Mouse (Mus musculus) kidney, postnatal 0 days (tissue): ENCODE results near the gene Mob3b. TPM values are rescaled to one million over a fixed set of nuclear protein-coding genes. Genes with fewer than 3 reads are reported as not detected.

Experiments
- ATAC-seq: fragments of 200-750 bp; cut with Nextera tagmentation; replicated peaks from 2 replicates; pipeline ENCODE4 v1.8.0; 2017; ENCODE audit warnings: low read depth, moderate number of reproducible peaks, moderate TSS enrichment, moderate library complexity; ENCODE audit not compliant: low FRiP score
- DNase-seq: peaks from one replicate; pipeline ENCODE4 v3.0.0-alpha.2; 2016; ENCODE audit warnings: low spot score
- H3K27ac ChIP-seq: fragments of 300-500 bp; sonication (generic); 2 replicates; pipeline ENCODE4 v1.5.1; 2014; ENCODE audit warnings: mild to moderate bottlenecking
- H3K27me3 ChIP-seq: fragments of 300-500 bp; sonication (generic); 2 replicates; pipeline ENCODE4 v1.6.1; 2014; ENCODE audit warnings: low read length, mixed read lengths; ENCODE audit not compliant: insufficient read depth
- H3K36me3 ChIP-seq: fragments of 300-500 bp; sonication (generic); 2 replicates; pipeline ENCODE4 v1.6.1; 2014; ENCODE audit warnings: low read length, mixed read lengths; ENCODE audit not compliant: insufficient read depth
- H3K4me1 ChIP-seq: fragments of 300-500 bp; sonication (generic); replicated peaks from 2 replicates; pipeline ENCODE4 v1.6.1; 2014; ENCODE audit warnings: antibody characterized with exemption, low read length, mixed read lengths; ENCODE audit not compliant: insufficient read depth
- H3K4me2 ChIP-seq: fragments of 300-500 bp; sonication (generic); 2 replicates; pipeline ENCODE4 v1.6.1; 2014; ENCODE audit warnings: mild to moderate bottlenecking, low read length, moderate library complexity, mixed read lengths
- H3K4me3 ChIP-seq: fragments of 300-500 bp; sonication (generic); replicated peaks from 2 replicates; pipeline ENCODE4 v1.5.1; 2014; ENCODE audit warnings: low read depth, low read length
- H3K9ac ChIP-seq: fragments of 300-500 bp; sonication (generic); 2 replicates; pipeline ENCODE4 v1.6.1; 2014; ENCODE audit warnings: low read depth, low read length
- H3K9me3 ChIP-seq: fragments of 300-500 bp; sonication (generic); replicated peaks from 2 replicates; pipeline ENCODE4 v1.6.1; 2016; ENCODE audit warnings: low read length, inconsistent platforms, mixed read lengths
- CTCF ChIP-seq: IDR thresholded peaks from 2 replicates; pipeline ENCODE4 v1.5.1; 2016; ENCODE audit warnings: antibody characterized with exemption, low read depth, mild to moderate bottlenecking, moderate library complexity
- WGBS: fragments of 180-500 bp; shearing (Covaris S2); extraction: QIAGEN DNeasy Blood & Tissue Kit; methylation state at CpG from one replicate; pipeline ENCODE4 v1.1.7; 2014; 5-methylcytosine and 5-hydroxymethylcytosine counted together
- polyA plus RNA-seq: library from polyadenylated mRNA; unstranded; fragments of >200 nt; fragmentation: Nextera tagmentation; extraction: Ambion mirVana; gene quantifications from 2 replicates; pipeline ENCODE4 v1.2.1, GENCODE M21; 2015

The Mob3b gene
- polyA plus RNA-seq, 1 experiment from 2014 or later: 13.1 TPM

DNA sequence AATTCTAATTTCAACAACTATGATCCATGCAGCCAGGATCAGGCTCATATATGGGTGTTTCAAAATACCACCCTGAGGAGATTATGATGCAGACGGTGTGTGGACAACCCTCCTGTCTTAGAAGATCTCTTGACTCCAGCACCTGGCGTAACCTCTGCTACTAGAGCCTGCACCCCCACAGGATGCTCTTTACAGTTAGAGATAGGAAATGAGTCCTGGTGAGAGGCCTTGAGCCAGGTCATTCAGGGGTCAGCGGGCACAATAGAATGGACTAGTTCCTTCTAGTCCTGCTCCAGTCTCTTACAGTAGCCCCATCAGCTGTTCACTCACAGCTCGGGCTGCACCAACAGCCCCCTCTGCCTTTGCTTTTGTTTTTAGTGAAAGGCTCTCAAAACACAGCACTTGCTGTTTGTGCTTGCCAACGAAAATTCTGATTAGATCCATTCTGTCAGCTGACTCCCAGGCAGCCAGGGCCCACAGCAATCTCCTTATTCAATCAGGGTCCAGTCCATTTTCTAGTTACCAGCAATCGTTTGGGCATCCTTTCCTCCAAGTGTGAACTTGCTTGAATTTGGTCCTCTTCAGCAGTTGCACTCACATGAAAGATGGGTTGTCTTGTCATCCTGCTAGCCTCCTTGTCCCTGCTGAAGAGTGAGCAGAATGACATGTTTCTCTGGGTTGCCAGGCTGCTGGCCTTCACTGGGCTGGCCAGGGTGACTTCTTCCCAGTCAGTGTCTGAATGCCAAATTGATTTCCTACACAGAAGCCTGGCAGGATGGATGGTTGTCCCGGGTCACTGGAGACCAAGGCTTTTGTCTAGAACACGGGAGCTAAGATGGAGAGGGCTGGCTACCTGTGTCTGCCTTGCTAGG, 175.7 kb downstream of the Mob3b start:
- no peaks in the 10 kb centered on the region for H3K36me3 ChIP-seq
- WGBS: 62% methylated on average over 8 of the region's 8 CpGs
- no peak for DNase-seq
- no peak overlapping the region for H3K4me2 ChIP-seq
- no peak overlapping the region for H3K9ac ChIP-seq
- no peaks in the 10 kb centered on the region for H3K9me3 ChIP-seq
- H3K4me3 ChIP-seq: no peak overlapping the region
- no peak overlapping the region for H3K27ac ChIP-seq
- ATAC-seq: no peak
- no peaks in the 10 kb centered on the region for H3K27me3 ChIP-seq
- H3K4me1 ChIP-seq: 0 out of 2 replicates have a peak, but pooled peaks cover 4% of the 10 kb centered on the region
- no peak for TF ChIP-seq CTCF

- no peaks in the 10 kb centered on the region for H3K36me3 ChIP-seq
- no peak overlapping the region for H3K4me3 ChIP-seq
- no peaks in the 10 kb centered on the region for H3K27me3 ChIP-seq
- DNase-seq: no peak
- no peak overlapping the region for H3K27ac ChIP-seq
- no peaks in the 10 kb centered on the region for H3K9me3 ChIP-seq
- no peak overlapping the region for H3K4me2 ChIP-seq
- H3K9ac ChIP-seq: no peak overlapping the region
- 75% methylated on average over 8 of the region's 8 CpGs for WGBS
- ATAC-seq: no peak
- no peak for TF ChIP-seq CTCF
- 0 out of 2 replicates have a peak, but pooled peaks cover 4% of the 10 kb centered on the region for H3K4me1 ChIP-seq
These were observed 176.7 kb downstream of the Mob3b start for GRCm38 (mm10) chr4:34980461-34981039.

- H3K27ac ChIP-seq: no peak overlapping the region
- no peaks in the 10 kb centered on the region for H3K4me1 ChIP-seq
- H3K9me3 ChIP-seq: no peaks in the 10 kb centered on the region
- no peak overlapping the region for H3K4me2 ChIP-seq
- H3K9ac ChIP-seq: no peak overlapping the region
- no peaks in the 10 kb centered on the region for H3K27me3 ChIP-seq
- no peaks in the 10 kb centered on the region for H3K36me3 ChIP-seq
- no peak for ATAC-seq
- WGBS: 80% methylated on average over 4 of the region's 4 CpGs
- H3K4me3 ChIP-seq: no peak overlapping the region
- TF ChIP-seq CTCF: no peak
- DNase-seq: no peak
These were observed 180.2 kb downstream of the Mob3b start for GRCm38 (mm10) chr4:34976916-34977702.

- H3K4me2 ChIP-seq: no peak overlapping the region
- no peak overlapping the region for H3K9ac ChIP-seq
- 75% methylated on average over 13 of the region's 13 CpGs for WGBS
- no peak overlapping the region for H3K27ac ChIP-seq
- DNase-seq (no peak), ATAC-seq (no peak)
- H3K4me3 ChIP-seq: no peak overlapping the region
- H3K4me1 ChIP-seq: no peaks in the 10 kb centered on the region
- TF ChIP-seq CTCF: no peak
- H3K36me3 ChIP-seq: no peaks in the 10 kb centered on the region
- H3K9me3 ChIP-seq: no peaks in the 10 kb centered on the region
- no peaks in the 10 kb centered on the region for H3K27me3 ChIP-seq
These were observed 180.9 kb downstream of the Mob3b start for GRCm38 (mm10) chr4:34976331-34976778.

GRCm38 (mm10) chr4:34974795-34975194, 182.5 kb downstream of the Mob3b start:
- H3K27ac ChIP-seq: no peak overlapping the region
- 70% methylated on average over 5 of the region's 5 CpGs for WGBS
- no peak overlapping the region for H3K4me2 ChIP-seq
- ATAC-seq: no peak
- no peaks in the 10 kb centered on the region for H3K36me3 ChIP-seq
- no peak for DNase-seq
- H3K4me3 ChIP-seq: no peak overlapping the region
- no peaks in the 10 kb centered on the region for H3K4me1 ChIP-seq
- H3K27me3 ChIP-seq: no peaks in the 10 kb centered on the region
- TF ChIP-seq CTCF: no peak
- no peak overlapping the region for H3K9ac ChIP-seq
- no peaks in the 10 kb centered on the region for H3K9me3 ChIP-seq

GRCm38 (mm10) chr4:34967541-34967940, 189.7 kb downstream of the Mob3b start:
- Histone ChIP-seq H3K36me3 (no peaks in the 10 kb centered on the region), H3K27me3 (no peaks in the 10 kb centered on the region), H3K4me1 (no peaks in the 10 kb centered on the region; the same call in 1 of the 2 replicates), H3K9me3 (no peaks in the 10 kb centered on the region), H3K9ac (no peak overlapping the region), H3K27ac (no peak overlapping the region), H3K4me3 (no peak overlapping the region), H3K4me2 (no peak overlapping the region)
- ATAC-seq (no peak), DNase-seq (no peak)
- no peak for TF ChIP-seq CTCF
- WGBS: 88% methylated on average over 6 of the region's 6 CpGs
